Mouse (Mus musculus): ENCODE measurements around the gene Aktip.
A peak's percentile ranks its signal among the peaks of the same experiment; 100 is the strongest.

The Aktip gene

GRCm38 (mm10) chr8:91190816-91191340 is 8.9 kb downstream of the Aktip start:
- peak; percentile 55 for DNase-seq (ENCODE audit: low spot score)

GRCm38 (mm10) chr8:91188152-91188551 is 11.6 kb downstream of the Aktip start:
- DNase-seq (ENCODE audit: low spot score), result no peak

- DNase-seq (ENCODE audit: low spot score), result no peak
Observed at GRCm38 (mm10) chr8:91186372-91186771, 13.4 kb downstream of the Aktip start.

- no peak for DNase-seq (ENCODE audit: low spot score)
Observed at GRCm38 (mm10) chr8:91177708-91178107, 22.1 kb downstream of the Aktip start.

GRCm38 (mm10) chr8:91176176-91176575 is 23.6 kb downstream of the Aktip start:
- no peak for DNase-seq (ENCODE audit: low spot score)

- DNase-seq (ENCODE audit: low spot score), result no peak
Observed at GRCm38 (mm10) chr8:91171605-91172004, 28.2 kb downstream of the Aktip start.

- DNase-seq (ENCODE audit: low spot score), result no peak
Observed at GRCm38 (mm10) chr8:91170914-91171313, 28.9 kb downstream of the Aktip start.

GRCm38 (mm10) chr8:91170152-91170551 is 29.6 kb downstream of the Aktip start:
- DNase-seq (ENCODE audit: low spot score), result no peak

- no peak for DNase-seq (ENCODE audit: low spot score)
Observed at GRCm38 (mm10) chr8:91159959-91160800, 39.6 kb downstream of the Aktip start.

- no peak for DNase-seq (ENCODE audit: low spot score)
Observed at GRCm38 (mm10) chr8:91158617-91159016, 41.2 kb downstream of the Aktip start.

- no peak for DNase-seq (ENCODE audit: low spot score)
Observed at GRCm38 (mm10) chr8:91154564-91154963, 45.2 kb downstream of the Aktip start.

- DNase-seq (ENCODE audit: low spot score), result no peak
Observed at GRCm38 (mm10) chr8:91153831-91154230, 45.9 kb downstream of the Aktip start.

GRCm38 (mm10) chr8:91151531-91151930 is 48.2 kb downstream of the Aktip start:
- no peak for DNase-seq (ENCODE audit: low spot score)

GRCm38 (mm10) chr8:91149298-91149697 is 50.5 kb downstream of the Aktip start:
- DNase-seq (ENCODE audit: low spot score), result no peak

GRCm38 (mm10) chr8:91148643-91149178 is 51.1 kb downstream of the Aktip start:
- no peak for DNase-seq (ENCODE audit: low spot score)

- peak; percentile 39 for DNase-seq (ENCODE audit: low spot score)
Observed at GRCm38 (mm10) chr8:91147715-91148114, 52.1 kb downstream of the Aktip start.

GRCm38 (mm10) chr8:91140828-91141227 is 58.9 kb downstream of the Aktip start:
- DNase-seq (ENCODE audit: low spot score), result no peak

- no peak for DNase-seq (ENCODE audit: low spot score)
Observed at GRCm38 (mm10) chr8:91135308-91136181, 64.2 kb downstream of the Aktip start.

GRCm38 (mm10) chr8:91134659-91135058 is 65.1 kb downstream of the Aktip start:
- no peak for DNase-seq (ENCODE audit: low spot score)

GRCm38 (mm10) chr8:91134070-91134475 is 65.7 kb downstream of the Aktip start:
- DNase-seq (ENCODE audit: low spot score), result peak; percentile 93

- no peak for DNase-seq (ENCODE audit: low spot score)
Observed at GRCm38 (mm10) chr8:91133441-91134069, 66.2 kb downstream of the Aktip start.

- DNase-seq (ENCODE audit: low spot score), result no peak
Observed at GRCm38 (mm10) chr8:91132731-91133130, 67.0 kb downstream of the Aktip start.
